Mouse (Mus musculus): ENCODE data around the gene Bbip1. TPM values are rescaled to one million over a fixed set of nuclear protein-coding genes. Genes with fewer than 3 reads are reported as not detected.
"Not testable (repeated sequence)": the region's sequence is repeated elsewhere in the genome, so short reads cannot be mapped to it uniquely, and the experiment has no call there.

Bbip1 gene
- 46.7 and 62.8 TPM in 2 replicates for polyA plus RNA-seq (2015; fragmentation: Nextera tagmentation; extraction: Ambion mirVana)

- Histone ChIP-seq H3K36me3 (no peaks in the 10 kb centered on the region), H3K4me1 (replicated peaks) (peaks cover 24% of the 10 kb centered on the region), H3K9me3 (replicated peaks) (no peaks in the 10 kb centered on the region), H3K4me2 (peak within 1 kb of the TSS; percentile 78), H3K4me3 (peak within 1 kb of the TSS; percentile 99), H3K27ac (peak within 1 kb of the TSS; percentile 100), H3K27me3 (no peaks in the 10 kb centered on the region), H3K9ac (peak within 1 kb of the TSS; percentile 99)
- WGBS, result under 1% methylated on average over 61 of the region's 62 CpGs
- ATAC-seq (replicated peaks; ENCODE audit: insufficient number of reproducible peaks, insufficient read depth, low FRiP score, low read depth), result peak; percentile 94
These were observed at the start of gene Bbip1, which contains the start of gene Shoc2 for GRCm38 (mm10) chr19:53943802-53944785. Bbip1 (minus strand) TSS chr19:53944627. Shoc2 (plus strand) TSS chr19:53944306.

- no peak for ATAC-seq (replicated peaks; ENCODE audit: insufficient number of reproducible peaks, insufficient read depth, low FRiP score, low read depth)
- 86% methylated on average over 3 of the region's 3 CpGs for WGBS
- no peak overlapping the region for H3K27ac ChIP-seq
- no peak overlapping the region for H3K4me2 ChIP-seq
- no peaks in the 10 kb centered on the region for H3K9me3 ChIP-seq (replicated peaks)
- no peaks in the 10 kb centered on the region for H3K36me3 ChIP-seq
- H3K9ac ChIP-seq, result no peak overlapping the region
- H3K27me3 ChIP-seq, result no peaks in the 10 kb centered on the region
- no peaks in the 10 kb centered on the region for H3K4me1 ChIP-seq (replicated peaks)
- H3K4me3 ChIP-seq, result no peak overlapping the region
These were observed 49.4 kb upstream of the Bbip1 start for GRCm38 (mm10) chr19:53993860-53994259.

DNA sequence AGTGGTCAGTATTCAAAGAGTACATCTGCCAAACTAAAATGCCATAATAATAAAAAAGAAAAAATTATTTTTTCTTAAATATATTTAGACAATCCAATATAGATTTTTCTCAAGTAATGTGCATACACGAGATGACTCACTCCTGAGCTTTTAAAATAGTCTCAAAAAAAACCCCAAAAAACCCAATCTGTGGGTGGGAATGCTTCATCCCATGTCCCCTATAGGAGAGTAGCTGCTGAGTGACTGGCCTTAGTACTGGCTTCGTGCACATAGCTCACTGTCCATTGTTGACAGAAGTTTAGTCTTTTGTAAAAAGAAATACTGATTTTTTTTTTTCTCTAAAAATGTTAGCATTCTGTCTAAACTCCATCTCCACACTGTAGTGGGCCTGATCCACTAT, 46.1 kb upstream of the Bbip1 start:
- no peak for ATAC-seq (replicated peaks; ENCODE audit: insufficient number of reproducible peaks, insufficient read depth, low FRiP score, low read depth)

GRCm38 (mm10) chr19:53984628-53985027, 40.2 kb upstream of the Bbip1 start:
- H3K9ac ChIP-seq, result no peak overlapping the region
- WGBS, result 90% methylated on average over 3 of the region's 3 CpGs
- H3K27me3 ChIP-seq, result no peaks in the 10 kb centered on the region
- H3K27ac ChIP-seq, result no peak overlapping the region
- H3K4me2 ChIP-seq, result no peak overlapping the region
- H3K9me3 ChIP-seq (replicated peaks), result no peaks in the 10 kb centered on the region
- ATAC-seq (replicated peaks; ENCODE audit: insufficient number of reproducible peaks, insufficient read depth, low FRiP score, low read depth), result no peak
- peaks cover 11% of the 10 kb centered on the region; the same call in 1 of the 2 replicates for H3K36me3 ChIP-seq
- no peak overlapping the region for H3K4me3 ChIP-seq
- H3K4me1 ChIP-seq (replicated peaks), result peaks cover 4% of the 10 kb centered on the region; the same call in 1 of the 2 replicates

More for the DNA sequence above, 46.1 kb upstream of the Bbip1 start:
- Histone ChIP-seq H3K9ac (no peak overlapping the region), H3K9me3 (replicated peaks) (no peaks in the 10 kb centered on the region), H3K36me3 (peaks cover 11% of the 10 kb centered on the region; the same call in 1 of the 2 replicates), H3K4me1 (replicated peaks) (no peaks in the 10 kb centered on the region), H3K4me3 (no peak overlapping the region), H3K27me3 (no peaks in the 10 kb centered on the region), H3K27ac (no peak overlapping the region), H3K4me2 (no peak overlapping the region)
- WGBS, result 86% methylated on average over 2 of the region's 2 CpGs

- WGBS, result 91% methylated on average over 1 of the region's 1 CpGs
- Histone ChIP-seq H3K27me3 (no peaks in the 10 kb centered on the region), H3K4me3 (no peak overlapping the region), H3K9ac (no peak overlapping the region), H3K4me1 (replicated peaks) (peaks cover 4% of the 10 kb centered on the region; the same call in 1 of the 2 replicates), H3K9me3 (replicated peaks) (no peaks in the 10 kb centered on the region), H3K27ac (no peak overlapping the region), H3K36me3 (peaks cover 13% of the 10 kb centered on the region; the same call in 1 of the 2 replicates), H3K4me2 (no peak overlapping the region)
- ATAC-seq (replicated peaks; ENCODE audit: insufficient number of reproducible peaks, insufficient read depth, low FRiP score, low read depth), result no peak
These were observed 38.9 kb upstream of the Bbip1 start for GRCm38 (mm10) chr19:53983336-53983735.

DNA sequence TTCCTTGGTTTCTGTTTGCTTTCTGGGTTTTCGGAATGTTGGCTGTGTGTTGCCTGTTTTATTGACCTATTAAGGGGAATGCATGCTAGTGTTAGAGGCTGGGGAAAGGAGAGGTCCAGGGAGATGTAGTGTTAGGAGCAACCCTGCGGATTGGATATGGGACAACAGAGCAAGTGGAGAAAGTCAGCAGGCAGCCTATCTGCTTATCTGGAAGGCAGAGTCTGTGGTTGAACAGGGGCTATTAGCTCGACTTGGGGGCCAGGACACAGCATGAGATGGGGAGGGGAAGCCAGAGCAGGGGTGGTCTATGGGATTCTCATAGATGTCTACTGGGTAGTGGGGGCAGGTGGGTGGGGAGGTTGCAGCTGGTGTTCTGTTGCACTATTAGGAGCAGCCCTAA, 37.6 kb upstream of the Bbip1 start:
- no peak overlapping the region for H3K27ac ChIP-seq
- no peak for ATAC-seq (replicated peaks; ENCODE audit: insufficient number of reproducible peaks, insufficient read depth, low FRiP score, low read depth)
- H3K36me3 ChIP-seq, result peaks cover 6% of the 10 kb centered on the region; the same call in 1 of the 2 replicates
- H3K4me2 ChIP-seq, result no peak overlapping the region
- no peaks in the 10 kb centered on the region for H3K9me3 ChIP-seq (replicated peaks)
- no peak overlapping the region for H3K9ac ChIP-seq
- WGBS, result 52% methylated on average over 3 of the region's 3 CpGs
- no peaks in the 10 kb centered on the region for H3K27me3 ChIP-seq
- peaks cover 4% of the 10 kb centered on the region; the same call in 1 of the 2 replicates for H3K4me1 ChIP-seq (replicated peaks)
- no peak overlapping the region for H3K4me3 ChIP-seq

GRCm38 (mm10) chr19:53973656-53974055, 29.2 kb upstream of the Bbip1 start:
- ATAC-seq (replicated peaks; ENCODE audit: insufficient number of reproducible peaks, insufficient read depth, low FRiP score, low read depth), result no peak
- Histone ChIP-seq H3K27ac (no peak overlapping the region), H3K4me1 (replicated peaks) (peaks cover 5% of the 10 kb centered on the region), H3K4me3 (no peak overlapping the region), H3K4me2 (no peak overlapping the region), H3K36me3 (peaks cover 13% of the 10 kb centered on the region; the same call in 1 of the 2 replicates), H3K27me3 (no peaks in the 10 kb centered on the region), H3K9ac (no peak overlapping the region), H3K9me3 (replicated peaks) (no peaks in the 10 kb centered on the region)
- WGBS, result 61% methylated on average over 1 of the region's 1 CpGs

DNA sequence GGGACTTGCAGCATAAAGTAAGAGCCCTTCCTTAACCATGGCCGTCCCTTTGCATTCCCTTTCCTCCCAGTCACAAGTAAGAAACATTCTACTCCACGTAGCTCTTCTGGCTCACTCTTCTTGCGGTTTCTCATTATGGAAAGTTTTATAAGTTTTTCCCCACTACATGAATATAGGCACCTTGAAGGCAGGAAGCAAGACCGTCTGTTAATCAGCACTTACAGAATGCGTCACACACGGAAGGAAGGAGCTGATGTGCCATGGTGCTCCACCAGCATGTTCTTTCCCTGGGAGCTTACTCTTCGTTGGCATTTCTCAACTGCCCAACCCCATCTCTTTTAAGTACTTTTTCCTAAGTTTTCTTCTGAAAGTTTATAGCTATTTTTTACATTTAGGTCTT, 27.5 kb upstream of the Bbip1 start:
- peaks cover 5% of the 10 kb centered on the region for H3K4me1 ChIP-seq (replicated peaks)
- WGBS, result 66% methylated on average over 7 of the region's 7 CpGs
- no peak for ATAC-seq (replicated peaks; ENCODE audit: insufficient number of reproducible peaks, insufficient read depth, low FRiP score, low read depth)
- H3K9me3 ChIP-seq (replicated peaks), result no peaks in the 10 kb centered on the region
- peak overlapping the region; percentile 47 for H3K27ac ChIP-seq
- no peak overlapping the region for H3K4me2 ChIP-seq
- no peaks in the 10 kb centered on the region for H3K27me3 ChIP-seq
- H3K4me3 ChIP-seq, result no peak overlapping the region
- no peak overlapping the region for H3K9ac ChIP-seq
- H3K36me3 ChIP-seq, result peaks cover 6% of the 10 kb centered on the region; the same call in 1 of the 2 replicates

GRCm38 (mm10) chr19:53969226-53969625, 24.8 kb upstream of the Bbip1 start:
- Histone ChIP-seq H3K9ac (no peak overlapping the region), H3K27ac (no peak overlapping the region), H3K4me2 (no peak overlapping the region), H3K4me1 (replicated peaks) (peaks cover 5% of the 10 kb centered on the region), H3K27me3 (no peaks in the 10 kb centered on the region), H3K36me3 (no peaks in the 10 kb centered on the region), H3K9me3 (replicated peaks) (no peaks in the 10 kb centered on the region), H3K4me3 (no peak overlapping the region)
- WGBS, result 78% methylated on average over 3 of the region's 3 CpGs
- ATAC-seq (replicated peaks; ENCODE audit: insufficient number of reproducible peaks, insufficient read depth, low FRiP score, low read depth), result no peak

GRCm38 (mm10) chr19:53964910-53965633, 20.6 kb upstream of the Bbip1 start:
- Histone ChIP-seq H3K36me3 (no peaks in the 10 kb centered on the region), H3K9ac (no peak overlapping the region), H3K27ac (no peak overlapping the region), H3K27me3 (no peaks in the 10 kb centered on the region), H3K4me2 (no peak overlapping the region), H3K4me1 (replicated peaks) (no peaks in the 10 kb centered on the region), H3K9me3 (replicated peaks) (no peaks in the 10 kb centered on the region), H3K4me3 (no peak overlapping the region)
- WGBS, result 72% methylated on average over 10 of the region's 10 CpGs
- no peak for ATAC-seq (replicated peaks; ENCODE audit: insufficient number of reproducible peaks, insufficient read depth, low FRiP score, low read depth)

DNA sequence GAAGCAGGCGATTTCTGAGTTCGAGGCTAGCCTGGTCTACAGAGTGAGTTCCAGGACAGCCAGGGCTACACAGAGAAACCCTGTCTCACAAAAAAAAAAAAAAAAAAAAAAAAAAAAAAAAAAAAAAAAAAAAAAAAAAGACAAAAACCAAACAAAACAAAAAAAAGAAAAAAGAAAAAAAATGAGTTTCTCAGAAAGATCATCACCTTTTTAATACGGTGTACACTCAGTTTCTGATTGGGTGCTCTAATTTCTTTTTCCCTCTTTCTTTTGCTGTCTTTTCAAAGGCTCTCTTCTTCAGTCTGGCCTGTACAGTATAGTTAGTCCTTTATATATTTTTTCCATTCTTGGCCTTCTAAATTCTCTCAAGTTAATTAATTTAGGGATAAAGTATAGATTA, 19.9 kb upstream of the Bbip1 start:
- H3K27ac ChIP-seq; H3K4me2 ChIP-seq; ATAC-seq (replicated peaks; ENCODE audit: insufficient number of reproducible peaks, insufficient read depth, low FRiP score, low read depth); H3K4me3 ChIP-seq; H3K9ac ChIP-seq; H3K27me3 ChIP-seq; H3K9me3 ChIP-seq (replicated peaks); H3K4me1 ChIP-seq (replicated peaks); H3K36me3 ChIP-seq: not testable (repeated sequence)
- 91% methylated on average over 3 of the region's 3 CpGs for WGBS

Data from heart, embryonic 15.5 days (tissue).